Mouse (Mus musculus): ENCODE data around the gene Eml3.

Gene Eml3

DNA sequence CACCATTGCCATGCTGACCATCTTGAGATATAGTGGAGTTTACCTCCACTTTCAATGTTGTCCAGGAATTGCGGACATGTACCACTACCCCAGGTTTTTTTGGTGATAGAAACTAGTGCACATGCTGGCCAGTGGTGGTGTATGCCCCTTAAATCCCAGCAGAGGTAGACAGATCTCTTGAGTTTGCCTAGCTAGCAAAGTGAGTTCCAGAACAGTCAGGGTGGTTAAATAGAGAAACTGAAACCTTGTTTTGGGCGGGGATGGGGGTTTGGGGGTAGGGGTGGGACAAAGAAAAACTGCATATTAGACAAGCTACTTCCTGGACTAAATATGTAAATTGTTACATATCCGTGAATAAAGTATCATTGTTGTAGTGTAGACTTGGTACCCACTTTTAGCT lies 10.4 kb upstream of the Eml3 start:
- DNase-seq: no peak

DNA sequence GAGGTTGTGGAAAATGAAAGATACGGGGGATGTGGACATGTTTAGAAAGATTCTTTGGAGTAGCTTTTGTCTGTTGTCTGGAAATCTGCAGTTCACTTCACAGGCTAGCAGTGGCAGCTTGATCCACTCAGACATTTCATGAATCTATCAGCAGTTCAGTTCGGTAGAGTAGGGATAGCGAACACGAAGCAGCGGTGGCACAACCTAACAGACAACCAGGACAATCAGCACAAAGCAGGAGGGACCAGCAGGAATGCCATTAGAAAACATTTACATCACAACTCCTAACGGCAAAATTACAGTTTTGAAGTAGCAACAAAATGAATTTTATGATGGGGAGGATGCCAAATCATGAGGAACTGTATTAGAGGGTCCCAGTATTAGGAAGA lies 9.7 kb upstream of the Eml3 start:
- no peak for DNase-seq

GRCm38 (mm10) chr19:8920073-8920736 lies 9.1 kb upstream of the Eml3 start, which contains the start of gene B3gat3:
B3gat3 (plus strand) TSS chr19:8920374.
- DNase-seq: peak; percentile 94

GRCm38 (mm10) chr19:8920836-8921291 lies 8.5 kb upstream of the Eml3 start:
- DNase-seq: no peak

GRCm38 (mm10) chr19:8921741-8922140 lies 7.6 kb upstream of the Eml3 start:
- DNase-seq: no peak

- no peak for DNase-seq
These were observed 2.6 kb upstream of the Eml3 start for GRCm38 (mm10) chr19:8926766-8927165.

DNA sequence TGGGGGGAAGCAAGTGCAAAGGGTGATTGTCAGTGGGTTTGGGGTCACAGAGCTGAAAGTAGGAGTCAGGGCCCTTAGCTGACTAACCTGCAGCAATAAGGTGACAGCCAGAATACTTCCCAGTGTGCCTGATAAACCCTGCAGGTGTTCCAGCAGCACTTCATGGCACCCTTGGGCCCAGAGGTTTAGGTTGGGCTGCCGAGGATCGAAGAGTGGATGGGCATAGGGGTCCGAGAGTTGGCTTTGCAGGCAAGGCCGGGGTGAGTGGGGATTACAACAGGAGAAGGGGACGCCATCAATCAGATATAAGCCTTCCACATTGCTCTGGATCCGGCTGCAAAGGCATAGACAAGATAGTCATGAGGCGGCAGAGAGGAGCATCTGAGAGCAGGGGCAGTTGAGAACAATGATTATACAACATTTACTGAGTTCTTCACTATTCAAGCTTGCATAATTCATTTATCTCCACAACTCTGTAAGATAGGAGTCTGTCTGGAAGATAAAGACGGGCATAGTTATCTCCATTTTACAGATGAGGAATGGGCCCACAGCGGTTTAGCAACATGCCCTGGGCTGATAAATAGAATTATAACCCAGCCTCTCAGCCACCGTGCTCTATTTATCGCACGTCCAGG lies 1.3 kb upstream of the Eml3 start:
- no peak for DNase-seq

- DNase-seq: peak; percentile 66
These were observed 596 bp upstream of the Eml3 start for GRCm38 (mm10) chr19:8928689-8929223.

DNA sequence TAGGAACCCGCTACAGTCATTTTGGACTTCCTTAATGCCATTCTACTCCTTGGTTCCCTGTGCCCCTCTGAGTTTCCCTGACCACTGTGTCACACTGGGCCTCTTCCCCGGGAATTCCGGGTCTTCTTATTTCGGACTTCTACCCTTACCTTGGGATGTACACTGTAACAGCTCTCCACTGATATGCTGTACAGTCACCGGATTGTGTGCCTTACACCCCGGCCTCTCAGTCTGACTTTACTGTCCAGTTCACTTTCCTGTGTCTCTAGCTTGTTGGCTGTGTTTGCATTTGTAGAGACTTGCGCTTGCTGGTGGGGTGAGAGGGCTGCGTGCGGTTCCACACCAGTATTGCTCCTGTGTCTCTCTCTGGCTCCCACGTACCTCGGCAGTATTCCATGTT lies 765 bp downstream of the Eml3 start:
- DNase-seq: no peak

- no peak for DNase-seq
These were observed 1.4 kb downstream of the Eml3 start for GRCm38 (mm10) chr19:8930771-8931170.

GRCm38 (mm10) chr19:8936736-8937135 lies 7.4 kb downstream of the Eml3 start:
- no peak for DNase-seq

DNA sequence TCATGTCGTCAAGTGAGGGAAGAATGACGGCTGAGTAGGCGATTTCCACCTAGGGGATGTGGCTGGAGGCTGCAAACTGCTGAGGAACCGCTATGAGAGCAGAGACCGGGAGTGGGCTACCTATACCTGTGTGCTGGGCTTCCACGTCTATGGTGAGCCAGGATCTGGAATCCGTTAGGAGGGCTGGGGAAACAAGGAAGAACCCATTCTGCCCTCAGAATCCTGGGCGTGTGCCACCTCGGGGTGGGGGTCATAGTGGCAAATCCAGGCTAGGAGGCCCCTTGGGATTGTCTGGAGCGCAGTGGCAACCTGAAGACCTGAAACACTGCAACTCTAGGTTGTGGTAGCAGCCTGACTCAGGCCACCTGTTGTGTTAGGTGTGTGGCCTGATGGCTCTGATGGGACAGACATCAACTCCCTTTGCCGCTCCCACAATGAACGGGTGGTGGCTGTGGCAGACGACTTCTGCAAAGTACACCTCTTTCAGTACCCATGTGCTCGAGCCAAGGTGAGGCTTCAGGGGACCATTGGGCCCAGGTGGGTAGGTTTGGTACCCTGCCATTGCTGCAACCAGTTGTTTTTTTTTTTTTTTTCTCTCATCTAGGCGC lies 11.3 kb downstream of the Eml3 start:
- no peak for DNase-seq

- DNase-seq: no peak
These were observed 11.8 kb downstream of the Eml3 start for GRCm38 (mm10) chr19:8941136-8941514.

DNA sequence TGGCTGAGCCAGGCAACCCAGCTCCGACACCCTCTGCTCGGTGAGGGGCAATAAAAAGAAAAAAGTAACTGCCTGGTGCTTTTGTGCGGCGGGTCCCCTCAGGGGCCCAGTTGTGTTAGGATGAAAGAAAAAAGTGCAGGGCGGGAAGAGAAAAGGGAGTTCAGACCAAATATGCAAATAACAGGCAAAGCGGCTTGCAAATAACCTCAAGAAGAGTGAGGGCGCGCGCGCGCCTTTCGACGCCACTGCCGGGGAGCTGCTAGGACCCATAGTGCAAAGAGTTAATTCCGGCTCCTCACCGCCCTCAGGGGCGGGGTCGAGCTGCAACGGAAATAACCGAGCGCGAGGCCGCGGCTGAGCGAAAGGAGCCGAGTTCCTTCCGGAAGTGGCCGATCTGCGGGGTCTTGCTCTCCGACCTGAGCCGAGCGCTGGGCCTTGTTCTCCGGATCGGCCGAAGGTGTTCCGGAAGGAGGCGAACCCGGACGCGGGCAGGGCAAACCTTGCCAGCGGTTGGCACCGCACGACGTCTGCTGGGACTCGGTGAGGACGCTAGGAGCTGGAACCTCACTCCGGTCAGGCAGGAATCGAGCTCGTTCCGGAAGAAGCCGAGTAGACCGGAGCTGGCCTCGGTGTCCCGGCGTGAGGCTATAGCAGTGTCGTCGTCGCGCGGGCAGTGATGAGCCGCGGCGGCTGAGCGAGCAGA lies 12.3 kb downstream of the Eml3 start, which contains the start of gene Mta2:
TSS of gene Mta2 (plus strand) at position 361 of the 703 bp plus-strand sequence.
- peak; percentile 96 for DNase-seq

- DNase-seq: no peak
These were observed 13.1 kb downstream of the Eml3 start for GRCm38 (mm10) chr19:8942276-8942964.

GRCm38 (mm10) chr19:8943047-8943446 lies 13.7 kb downstream of the Eml3 start:
- no peak for DNase-seq

DNA sequence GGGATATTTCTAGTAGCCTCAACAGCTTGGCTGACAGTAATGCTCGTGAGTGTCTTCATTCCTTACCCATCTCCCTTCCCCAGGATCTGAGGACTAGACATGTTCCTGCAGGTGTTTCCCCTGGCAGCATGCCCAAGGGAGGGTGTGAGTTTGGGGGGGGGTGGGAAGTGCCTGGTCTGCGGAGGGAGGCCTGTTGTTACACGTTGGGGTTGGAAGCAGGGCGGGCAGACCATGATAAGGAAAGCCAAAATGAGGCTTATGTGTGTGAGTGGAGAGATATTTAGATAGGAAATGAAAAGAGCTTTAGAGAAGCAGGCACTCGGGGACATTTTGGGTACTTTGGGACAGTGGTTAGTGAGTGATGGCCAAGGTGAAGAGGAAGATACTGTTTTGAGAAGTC lies 14.7 kb downstream of the Eml3 start:
- no peak for DNase-seq

DNA sequence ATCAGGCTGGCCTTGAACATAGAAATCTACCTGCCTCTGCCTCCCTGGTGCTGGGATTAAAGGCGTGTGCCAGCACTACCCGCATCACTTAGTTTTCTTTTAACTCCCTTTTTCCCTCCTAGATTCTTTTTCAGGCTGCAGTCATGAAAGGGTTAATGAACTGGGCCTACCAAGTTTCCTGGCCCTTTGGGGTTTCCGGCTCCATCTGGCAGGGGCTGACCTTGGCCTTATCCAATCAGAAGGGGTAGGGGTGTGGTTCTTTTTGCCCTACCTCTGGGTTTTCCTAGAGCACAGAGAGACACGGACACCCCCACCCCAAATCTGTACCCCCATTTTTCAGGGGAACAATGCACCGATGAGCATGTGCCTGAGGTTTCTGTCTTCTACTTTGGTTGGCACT lies 15.4 kb downstream of the Eml3 start:
- DNase-seq: no peak

DNA sequence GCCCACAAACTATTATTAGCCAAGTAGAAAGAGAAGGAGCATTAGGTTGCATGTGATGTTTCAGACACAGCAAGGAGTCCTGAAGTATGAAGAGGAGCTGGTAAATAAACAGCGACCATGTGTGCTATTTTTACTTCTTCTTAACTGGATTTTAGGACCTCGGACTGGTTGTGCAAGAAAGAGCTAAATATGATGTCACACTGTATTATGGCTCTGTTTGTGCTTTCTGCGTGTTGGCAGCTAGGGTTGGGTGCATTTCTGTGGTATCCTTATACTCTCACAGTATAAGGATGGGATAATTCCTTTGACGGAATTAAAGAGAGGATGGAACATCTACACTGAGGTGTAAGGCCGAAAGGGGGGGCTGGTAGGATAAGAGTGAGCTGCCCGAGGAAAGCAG lies 15.9 kb downstream of the Eml3 start:
- DNase-seq: no peak

- no peak for DNase-seq
These were observed 17.6 kb downstream of the Eml3 start for GRCm38 (mm10) chr19:8946929-8947328.

DNA sequence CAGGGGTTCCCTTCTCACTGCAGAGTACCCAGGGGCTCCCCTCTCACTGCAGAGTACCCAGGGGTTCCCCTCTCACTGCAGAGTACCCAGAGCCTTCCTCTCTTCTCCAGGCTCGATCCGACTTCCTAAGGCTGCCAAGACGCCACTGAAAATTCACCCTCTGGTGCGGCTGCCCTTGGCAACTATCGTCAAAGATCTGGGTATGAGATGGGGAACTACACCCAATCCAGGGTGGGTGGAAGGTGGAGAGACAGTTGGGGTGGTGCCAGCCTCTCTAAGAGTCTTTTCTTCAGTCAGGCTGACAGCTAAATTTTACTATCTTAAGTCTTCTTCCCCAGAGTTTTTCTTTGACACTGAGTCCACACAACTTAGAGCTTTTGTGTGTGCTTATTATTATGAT lies 20.8 kb downstream of the Eml3 start:
- no peak for DNase-seq

DNA sequence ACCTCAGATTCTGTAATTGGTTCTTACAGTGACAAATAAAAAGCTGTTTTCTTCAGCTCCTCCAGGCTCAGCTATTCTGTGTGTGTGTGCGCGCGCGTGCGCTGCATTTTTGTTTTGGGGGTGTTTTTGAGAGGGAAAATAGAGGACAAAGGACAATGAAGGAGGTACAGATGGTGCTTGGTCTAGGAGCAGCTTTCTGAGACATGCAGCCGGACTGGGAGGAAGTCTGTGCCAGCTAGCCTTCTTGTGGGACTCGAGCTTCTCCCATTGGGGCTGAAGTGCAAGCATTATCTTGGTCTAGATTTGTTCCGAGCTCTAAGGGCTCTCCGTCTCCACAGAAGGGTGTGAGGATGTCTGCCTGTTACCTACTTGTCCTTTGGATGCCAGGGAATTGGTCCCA lies 22.9 kb downstream of the Eml3 start:
- no peak for DNase-seq
